Comparison of ENCODE assay signal across 7 mouse cellular contexts in genomic region chr2:127142577-127143157, GRCm38 (mm10). TPM values are rescaled to one million over a fixed set of nuclear protein-coding genes. Genes with fewer than 3 reads are reported as not detected.
A peak's percentile ranks its signal among the peaks of the same experiment; 100 is the strongest.
DNase-seq lines count a peak whose midpoint lies in the region; ATAC-seq and TF ChIP-seq lines count a peak whose summit lies in the region.

No protein-coding gene starts in this region.

- peak overlapping the region; percentile 73 for H3K9ac ChIP-seq in intestine, embryonic 16.5 days (ENCODE audit: low read depth, low read length)

- no peaks in the 10 kb centered on the region for H3K9me3 ChIP-seq in intestine, embryonic 16.5 days (ENCODE audit: control insufficient read depth, low read length)

- TF ChIP-seq CTCF in spleen, adult 2 months (IDR thresholded peaks at IDR 0.05; ENCODE audit: extremely low read depth, insufficient read depth, insufficient read length, insufficient replicate concordance): no peak
- no peak for TF ChIP-seq CTCF in embryonic fibroblast, embryonic 13.5 days (IDR thresholded peaks at IDR 0.05; ENCODE audit: borderline replicate concordance, insufficient read depth, low read length)

- H3K4me2 ChIP-seq in intestine, embryonic 16.5 days (ENCODE audit: low read depth, low read length): peak overlapping the region; percentile 82

- peaks cover 4% of the 10 kb centered on the region; the same call in 1 of the 2 replicates for H3K36me3 ChIP-seq in spleen, adult 2 months (ENCODE audit: control insufficient read depth, insufficient read depth, low read length)
- H3K36me3 ChIP-seq in intestine, embryonic 16.5 days (ENCODE audit: control insufficient read depth, insufficient read depth, low read length): peaks cover 6% of the 10 kb centered on the region

- peak overlapping the region; percentile 85 for H3K4me3 ChIP-seq in spleen, adult 2 months (ENCODE audit: extremely low read depth, insufficient read depth, insufficient read length)
- peak overlapping the region; percentile 69 for H3K4me3 ChIP-seq in embryonic fibroblast, embryonic 13.5 days (ENCODE audit: insufficient read depth, low read length)
- peak overlapping the region; percentile 60 for H3K4me3 ChIP-seq in intestine, embryonic 16.5 days (ENCODE audit: low read length)

- peaks cover 4% of the 10 kb centered on the region; the same call in 1 of the 2 replicates for H3K4me1 ChIP-seq in spleen, adult 2 months (ENCODE audit: control insufficient read depth, insufficient read depth, insufficient read length)
- H3K4me1 ChIP-seq in embryonic fibroblast, embryonic 13.5 days (ENCODE audit: control insufficient read depth, insufficient read depth, low read length): 0 out of 2 replicates have a peak, but pooled peaks cover 2% of the 10 kb centered on the region
- H3K4me1 ChIP-seq in intestine, embryonic 16.5 days (ENCODE audit: control insufficient read depth, insufficient read depth, low read length): peaks cover 19% of the 10 kb centered on the region

- no peak for TF ChIP-seq POLR2A in spleen, adult 2 months (IDR thresholded peaks at IDR 0.05; ENCODE audit: low read depth, low read length)
- TF ChIP-seq POLR2A in embryonic fibroblast, embryonic 13.5 days (IDR thresholded peaks at IDR 0.05; ENCODE audit: low read depth, low read length): no peak

- no peak for DNase-seq in spleen, adult 2 months (ENCODE audit: low read depth in 1 of 2, low spot score in 2 of 2)
- DNase-seq in spleen, postnatal 4 days (ENCODE audit: low spot score in 2 of 2): no peak
- peak; percentile 37 for DNase-seq in naive thymus-derived CD4-positive, alpha-beta T cell, adult 2 months (ENCODE audit: low read depth)
- no peak for DNase-seq in right cerebral cortex, adult 18-20 months
- no peak for DNase-seq in adipocyte (ENCODE audit: low spot score)

- H3K27me3 ChIP-seq in spleen, adult 2 months (ENCODE audit: control insufficient read depth, insufficient read depth, low read length): no peaks in the 10 kb centered on the region
- H3K27me3 ChIP-seq in intestine, embryonic 16.5 days (replicated peaks; ENCODE audit: control insufficient read depth, insufficient read depth, low read length): no peaks in the 10 kb centered on the region

- peak; percentile 11; the same call in 1 of the 2 replicates for ATAC-seq in intestine, embryonic 16.5 days

- H3K27ac ChIP-seq in spleen, adult 2 months (ENCODE audit: insufficient read depth, low read length): peak overlapping the region; percentile 63
- no peak overlapping the region for H3K27ac ChIP-seq in embryonic fibroblast, embryonic 13.5 days (ENCODE audit: insufficient read depth, low read length)
- H3K27ac ChIP-seq in intestine, embryonic 16.5 days (ENCODE audit: low read length): 0 out of 2 replicates have a peak overlapping the region, but pooled peaks have one; percentile 29

- 3% methylated on average over 6 of the region's 6 CpGs for WGBS in spleen, adult 2 months
- WGBS in intestine, embryonic 16.5 days: 13% methylated on average over 6 of the region's 6 CpGs

RNA-seq across cellular contexts. Expression of gene Itpripl1, which starts 0.6 kb away (rescaled TPM):
- polyA plus RNA-seq in spleen, adult 2 months (2012; rRNA removed): 12.3 and 13.6 TPM in 2 replicates
- 9.7 and 11.0 TPM in 2 replicates for polyA plus RNA-seq in embryonic fibroblast, embryonic 13.5 days (2011; ENCODE audit: insufficient read length, low read depth, missing spikeins)
- polyA plus RNA-seq in intestine, embryonic 16.5 days (2015; fragmentation: Nextera tagmentation; extraction: Ambion mirVana): 24.5 and 25.0 TPM in 2 replicates

RNA-seq across cellular contexts. Expression of gene Ncaph, which starts 8.9 kb away (rescaled TPM):
- polyA plus RNA-seq in spleen, adult 2 months (2012; rRNA removed): 2.5 and 2.8 TPM in 2 replicates
- 25.7 and 38.2 TPM in 2 replicates for polyA plus RNA-seq in embryonic fibroblast, embryonic 13.5 days (2011; ENCODE audit: insufficient read length, low read depth, missing spikeins)
- polyA plus RNA-seq in intestine, embryonic 16.5 days (2015; fragmentation: Nextera tagmentation; extraction: Ambion mirVana): 56.9 and 63.5 TPM in 2 replicates
